Mouse (Mus musculus) heart, adult 2 months (tissue): ENCODE results near the gene Wasl. TPM values are rescaled to one million over a fixed set of nuclear protein-coding genes. Genes with fewer than 3 reads are reported as not detected.

Experiments
- DNase-seq, 2 experiments: peaks; one replicate each; pipeline ENCODE4 v3.0.0; 2021
- H3K27ac ChIP-seq: fragments of 200-600 bp; 2 replicates; pipeline ENCODE4 v1.8.1; 2022
- H3K27me3 ChIP-seq: fragments of 200-500 bp; 2 replicates; pipeline ENCODE4 v1.6.1; 2012; ENCODE audit warnings: mild to moderate bottlenecking, low read length, inconsistent platforms, mixed read lengths; ENCODE audit not compliant: control insufficient read depth, insufficient read depth
- H3K36me3 ChIP-seq: fragments of 200-500 bp; 2 replicates; pipeline ENCODE4 v1.6.1; 2012; ENCODE audit warnings: low read length, inconsistent platforms; ENCODE audit not compliant: control insufficient read depth, insufficient read depth
- H3K4me1 ChIP-seq: fragments of 200-500 bp; 2 replicates; pipeline ENCODE4 v1.6.1; 2011; ENCODE audit warnings: low read length; ENCODE audit not compliant: control insufficient read depth, insufficient read depth
- H3K4me3 ChIP-seq: fragments of 200-600 bp; 2 replicates; pipeline ENCODE4 v1.8.1; 2022
- H3K79me2 ChIP-seq: fragments of 200-500 bp; replicated peaks from 2 replicates; pipeline ENCODE4 v1.6.1; 2012; ENCODE audit warnings: mild to moderate bottlenecking, inconsistent platforms, low read length, moderate library complexity, mixed read lengths; ENCODE audit not compliant: control insufficient read depth, insufficient read depth
- H3K9ac ChIP-seq: fragments of 200-500 bp; 2 replicates; pipeline ENCODE4 v1.6.1; 2012; ENCODE audit warnings: low read depth, mild to moderate bottlenecking, control low read depth, inconsistent platforms, low read length, mixed read lengths
- CTCF ChIP-seq: fragments of 200-600 bp; IDR thresholded peaks from 2 replicates; pipeline ENCODE4 v1.8.1; 2022; ENCODE audit warnings: antibody characterized with exemption, mild to moderate bottlenecking, moderate library complexity
- EP300 ChIP-seq: fragments of 200-500 bp; IDR thresholded peaks from 2 replicates; pipeline ENCODE4 v1.6.1; 2011; ENCODE audit warnings: low read depth, low read length, control low read depth; ENCODE audit not compliant: insufficient read depth
- POLR2A ChIP-seq: fragments of 200-500 bp; IDR thresholded peaks from 2 replicates; pipeline ENCODE4 v1.6.1; 2011; ENCODE audit warnings: mild to moderate bottlenecking, low read depth, low read length, control low read depth; ENCODE audit not compliant: insufficient read depth
- WGBS: fragments of 180-500 bp; shearing (Covaris S2); methylation state at CpG from one replicate; pipeline ENCODE4 v1.1.7; 2018; 5-methylcytosine and 5-hydroxymethylcytosine counted together
- intact Hi-C: fragments of 180-260 bp; cut with DNase I; formaldehyde crosslinking; loops from one replicate; pipeline ENCODE4 v1.15.1; 2025
- polyA plus RNA-seq: library from polyadenylated mRNA; depleted of rRNA; stranded (reverse); fragments of >200 nt; gene quantifications from 2 replicates; pipeline ENCODE4 v1.2.3, GENCODE M21; 2012
- total RNA-seq, 2 experiments: library from RNA; stranded (reverse); gene quantifications; 2 replicates each; pipeline ENCODE4 v1.2.3; 2021

Wasl gene
- total and polyA plus RNA-seq, 3 experiments: 11.5 to 28.3 (median 27.8) TPM

DNA sequence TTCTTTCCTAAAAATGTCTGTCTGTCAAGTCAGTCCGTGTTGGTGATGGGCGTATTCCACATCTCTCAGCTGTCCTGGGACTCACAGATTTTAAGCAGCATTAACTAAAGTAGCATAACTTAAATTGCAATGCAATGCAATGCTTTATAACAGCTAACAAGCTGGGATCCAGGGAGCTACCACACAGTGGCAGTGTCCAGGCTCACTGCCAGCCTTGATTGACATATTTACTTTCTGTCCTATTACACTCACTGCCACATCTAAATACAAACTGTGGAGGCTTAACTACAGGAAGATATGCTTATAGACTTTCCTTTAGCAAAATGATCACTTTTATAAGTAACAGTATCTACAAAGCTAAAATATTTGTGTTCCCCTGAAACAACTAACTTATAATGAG lies 29.0 kb downstream of the Wasl start:
- Histone ChIP-seq H3K27ac (no peak overlapping the region), H3K79me2 (peaks cover 4% of the 10 kb centered on the region), H3K36me3 (peaks cover 7% of the 10 kb centered on the region), H3K9ac (no peak overlapping the region), H3K4me1 (peaks cover 9% of the 10 kb centered on the region), H3K4me3 (no peak overlapping the region), H3K27me3 (no peaks in the 10 kb centered on the region)
- intact Hi-C loops: no loop called here
- 69% methylated on average over 2 of the region's 2 CpGs for WGBS
- no peak for TF ChIP-seq POLR2A
- TF ChIP-seq CTCF: peak; percentile 51
- DNase-seq: no peak

DNA sequence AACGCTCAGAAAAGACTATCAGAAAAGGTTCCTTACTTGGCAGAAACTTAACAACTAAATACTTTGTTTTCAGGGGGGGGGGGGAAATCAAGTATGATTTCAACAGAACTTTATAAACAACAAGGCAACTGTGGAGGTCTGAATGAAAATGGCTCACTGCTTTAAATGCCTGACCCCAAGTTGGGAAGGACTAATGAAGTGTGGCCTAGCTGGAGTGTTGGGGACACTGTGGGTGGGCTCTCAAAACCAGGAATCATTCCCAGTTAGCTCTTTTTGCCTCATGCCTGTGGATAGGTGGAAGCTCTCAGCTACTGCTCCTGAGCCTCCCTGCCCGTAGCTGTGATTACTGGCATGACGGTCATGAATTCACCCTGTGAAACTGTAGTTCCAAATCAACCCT lies 30.7 kb downstream of the Wasl start:
- no peak for TF ChIP-seq EP300
- TF ChIP-seq POLR2A: no peak
- no peak for TF ChIP-seq CTCF
- H3K27ac ChIP-seq: no peak overlapping the region
- no peak overlapping the region for H3K4me3 ChIP-seq
- H3K27me3 ChIP-seq: no peaks in the 10 kb centered on the region
- peaks cover 3% of the 10 kb centered on the region for H3K36me3 ChIP-seq
- intact Hi-C loops: no loop called here
- H3K4me1 ChIP-seq: peaks cover 9% of the 10 kb centered on the region
- peaks cover 1% of the 10 kb centered on the region for H3K79me2 ChIP-seq
- H3K9ac ChIP-seq: no peak overlapping the region
- DNase-seq: no peak
- WGBS: 84% methylated on average over 3 of the region's 3 CpGs

DNA sequence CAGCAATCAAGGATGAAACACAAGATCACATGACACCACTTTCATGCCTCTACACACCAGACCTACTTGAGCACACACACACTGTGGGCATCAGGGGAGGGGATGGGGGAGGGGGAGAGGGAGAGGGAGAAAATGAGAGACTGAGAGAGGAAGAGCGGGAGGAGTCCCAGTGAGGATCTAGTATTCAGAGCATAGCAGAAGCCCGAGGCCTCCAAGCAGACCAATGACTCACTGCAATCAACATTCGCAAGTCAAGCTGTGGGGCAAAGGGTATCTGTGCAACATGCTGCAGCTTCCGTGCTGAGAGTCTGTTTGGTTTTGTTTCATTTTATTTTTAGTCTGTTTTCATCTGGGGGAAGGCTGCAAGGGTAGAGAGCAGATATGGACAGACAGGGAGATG lies 32.7 kb downstream of the Wasl start:
- Histone ChIP-seq H3K4me1 (peaks cover 7% of the 10 kb centered on the region), H3K4me3 (no peak overlapping the region), H3K36me3 (peaks cover under 1% of the 10 kb centered on the region), H3K27me3 (no peaks in the 10 kb centered on the region), H3K27ac (no peak overlapping the region; the same call in 1 of the 2 replicates), H3K79me2 (peaks cover 1% of the 10 kb centered on the region), H3K9ac (no peak overlapping the region)
- DNase-seq: no peak
- TF ChIP-seq CTCF: no peak
- TF ChIP-seq POLR2A: no peak
- TF ChIP-seq EP300: no peak
- WGBS: 31% methylated on average over 4 of the region's 4 CpGs
- intact Hi-C loops: no loop called here

DNA sequence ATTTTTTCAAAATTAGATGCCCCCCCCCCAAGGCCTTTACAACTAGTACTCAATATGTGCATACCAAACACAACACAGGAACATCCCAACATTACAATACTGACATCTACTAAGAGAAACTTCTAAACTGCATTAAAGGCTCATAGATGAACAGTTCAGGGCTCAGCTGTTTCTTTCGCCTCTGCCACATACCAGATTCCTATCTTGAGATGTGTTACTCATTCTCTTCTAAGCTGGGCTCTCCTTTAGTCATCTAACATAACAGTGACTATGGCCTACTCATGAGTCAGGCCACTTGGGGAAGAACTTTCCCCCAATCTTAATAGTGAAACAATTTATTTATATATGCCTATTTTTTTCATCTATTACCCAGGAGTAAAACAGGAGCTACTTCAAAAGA lies 36.3 kb downstream of the Wasl start:
- peaks cover 5% of the 10 kb centered on the region for H3K36me3 ChIP-seq
- intact Hi-C loops: loop anchor here (1.0 to 5.0 kb wide), 3 partner anchors 34 to 94 kb away; no protein-coding TSS in a partner anchor
- WGBS: 68% methylated on average over 1 of the region's 1 CpGs
- H3K4me3 ChIP-seq: no peak overlapping the region
- H3K27ac ChIP-seq: no peak overlapping the region
- no peak overlapping the region for H3K9ac ChIP-seq
- TF ChIP-seq EP300 (no peak), CTCF (no peak), POLR2A (no peak)
- H3K27me3 ChIP-seq: no peaks in the 10 kb centered on the region
- DNase-seq: no peak
- H3K79me2 ChIP-seq: peaks cover 1% of the 10 kb centered on the region
- H3K4me1 ChIP-seq: peaks cover 5% of the 10 kb centered on the region

DNA sequence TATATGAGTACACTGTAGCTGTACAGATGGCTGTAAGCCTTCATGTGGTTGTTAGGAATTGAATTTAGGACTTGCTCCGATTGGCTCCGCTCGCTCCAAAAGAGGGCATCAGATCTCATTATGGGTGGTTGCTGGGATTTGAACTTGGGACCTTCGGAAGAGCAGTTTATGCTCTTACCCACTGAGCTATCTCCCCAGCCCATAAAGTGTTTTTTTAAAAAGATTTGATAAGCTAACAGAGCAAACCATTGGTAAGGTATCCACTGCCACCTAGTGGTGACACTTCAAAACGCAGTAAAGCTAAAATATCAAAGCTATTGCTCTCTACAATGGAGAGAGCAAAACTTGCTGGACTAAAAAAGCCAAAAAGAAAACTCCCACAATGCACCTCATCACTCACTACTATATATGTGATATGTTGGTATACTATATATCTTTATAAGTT lies 37.2 kb downstream of the Wasl start:
- Histone ChIP-seq H3K79me2 (no peaks in the 10 kb centered on the region), H3K4me3 (no peak overlapping the region), H3K27ac (no peak overlapping the region), H3K9ac (no peak overlapping the region), H3K36me3 (peaks cover 5% of the 10 kb centered on the region), H3K27me3 (no peaks in the 10 kb centered on the region), H3K4me1 (peaks cover 3% of the 10 kb centered on the region)
- 54% methylated on average over 5 of the region's 5 CpGs for WGBS
- no peak for DNase-seq
- intact Hi-C loops: loop anchor here (1.0 to 5.0 kb wide), 4 partner anchors 35 to 97 kb away; no protein-coding TSS in a partner anchor
- TF ChIP-seq CTCF (peak; percentile 89), EP300 (0 out of 2 replicates have a peak, but pooled peaks have one; percentile 26), POLR2A (no peak)

DNA sequence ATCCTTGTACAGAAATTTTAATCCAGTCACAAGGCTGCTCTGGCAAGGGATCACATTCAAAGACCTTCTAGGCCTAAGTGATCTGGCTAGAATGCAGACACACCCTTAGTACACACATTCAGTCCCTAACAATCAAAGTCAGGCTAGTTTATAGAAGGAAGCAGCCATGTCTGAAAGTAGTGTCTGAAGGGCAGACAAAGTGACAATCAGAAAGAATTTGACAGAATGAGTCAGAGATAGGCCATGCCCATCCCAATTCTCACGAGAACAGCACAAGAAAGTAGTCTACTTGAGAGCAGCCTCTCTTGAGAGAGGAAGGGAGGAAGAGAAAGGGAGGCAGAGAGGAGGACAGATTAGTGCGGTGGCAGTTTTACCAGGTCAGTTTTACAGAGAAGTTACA lies 42.7 kb downstream of the Wasl start:
- Histone ChIP-seq H3K27me3 (no peaks in the 10 kb centered on the region), H3K4me3 (no peak overlapping the region), H3K9ac (no peak overlapping the region), H3K4me1 (peaks cover 1% of the 10 kb centered on the region; the same call in 1 of the 2 replicates), H3K36me3 (peaks cover 6% of the 10 kb centered on the region), H3K27ac (no peak overlapping the region), H3K79me2 (no peaks in the 10 kb centered on the region)
- no peak for DNase-seq
- intact Hi-C loops: no loop called here
- no peak for TF ChIP-seq CTCF
- TF ChIP-seq EP300: no peak
- TF ChIP-seq POLR2A: no peak
- 72% methylated on average over 2 of the region's 2 CpGs for WGBS
